Mouse (Mus musculus): ENCODE data around the gene Gstz1. TPM values are rescaled to one million over a fixed set of nuclear protein-coding genes. Genes with fewer than 3 reads are reported as not detected.
A peak's percentile ranks its signal among the peaks of the same experiment; 100 is the strongest.

Gstz1 gene
- total and polyA plus RNA-seq, 2 experiments from 2014 or later: 45.6 to 61.1 TPM

GRCm38 (mm10) chr12:87137439-87138341 is 9.3 kb upstream of the Gstz1 start:
- Histone ChIP-seq H3K4me2 (ENCODE audit: low read depth, low read length) (no peak overlapping the region), H3K27me3 (ENCODE audit: insufficient read depth, low read length) (no peaks in the 10 kb centered on the region), H3K36me3 (ENCODE audit: insufficient read depth, low read length) (peaks cover 14% of the 10 kb centered on the region; the same call in 1 of the 2 replicates), H3K4me1 (ENCODE audit: insufficient read depth, low read length) (no peaks in the 10 kb centered on the region), H3K9ac (replicated peaks; ENCODE audit: low read length) (no peak overlapping the region), H3K9me3 (ENCODE audit: low read length) (no peaks in the 10 kb centered on the region), H3K27ac (peak overlapping the region; percentile 41), H3K4me3 (ENCODE audit: low read length) (no peak overlapping the region)
- TF ChIP-seq CTCF (IDR thresholded peaks at IDR 0.05; ENCODE audit: low read depth): no peak
- peak; percentile 85 for ATAC-seq
- 49% methylated on average over 15 of the region's 15 CpGs for WGBS
- peak; percentile 49 for DNase-seq (ENCODE audit: low spot score)

- no peak overlapping the region for H3K4me3 ChIP-seq (ENCODE audit: low read length)
- no peak overlapping the region for H3K4me2 ChIP-seq (ENCODE audit: low read depth, low read length)
- no peak overlapping the region for H3K9ac ChIP-seq (replicated peaks; ENCODE audit: low read length)
- DNase-seq (ENCODE audit: low spot score): peak; percentile 3
- H3K4me1 ChIP-seq (ENCODE audit: insufficient read depth, low read length): no peaks in the 10 kb centered on the region
- no peak for TF ChIP-seq CTCF (IDR thresholded peaks at IDR 0.05; ENCODE audit: low read depth)
- no peaks in the 10 kb centered on the region for H3K27me3 ChIP-seq (ENCODE audit: insufficient read depth, low read length)
- peak overlapping the region; percentile 41; the same call in 1 of the 2 replicates for H3K27ac ChIP-seq
- peaks cover 8% of the 10 kb centered on the region; the same call in 1 of the 2 replicates for H3K36me3 ChIP-seq (ENCODE audit: insufficient read depth, low read length)
- WGBS: 26% methylated on average over 2 of the region's 2 CpGs
- peak; percentile 54; the same call in 1 of the 2 replicates for ATAC-seq
- H3K9me3 ChIP-seq (ENCODE audit: low read length): no peaks in the 10 kb centered on the region
Observed at GRCm38 (mm10) chr12:87138342-87138701, 8.6 kb upstream of the Gstz1 start.

- no peaks in the 10 kb centered on the region for H3K27me3 ChIP-seq (ENCODE audit: insufficient read depth, low read length)
- no peak overlapping the region for H3K4me2 ChIP-seq (ENCODE audit: low read depth, low read length)
- TF ChIP-seq CTCF (IDR thresholded peaks at IDR 0.05; ENCODE audit: low read depth): no peak
- H3K4me3 ChIP-seq (ENCODE audit: low read length): no peak overlapping the region
- ATAC-seq (no peak), DNase-seq (ENCODE audit: low spot score) (no peak)
- peaks cover 4% of the 10 kb centered on the region; the same call in 1 of the 2 replicates for H3K36me3 ChIP-seq (ENCODE audit: insufficient read depth, low read length)
- H3K9me3 ChIP-seq (ENCODE audit: low read length): no peaks in the 10 kb centered on the region
- no peak overlapping the region for H3K27ac ChIP-seq
- no peaks in the 10 kb centered on the region for H3K4me1 ChIP-seq (ENCODE audit: insufficient read depth, low read length)
- WGBS: 67% methylated on average over 1 of the region's 2 CpGs
- no peak overlapping the region for H3K9ac ChIP-seq (replicated peaks; ENCODE audit: low read length)
Observed at GRCm38 (mm10) chr12:87138768-87139167, 8.2 kb upstream of the Gstz1 start.

GRCm38 (mm10) chr12:87142156-87142555 is 4.8 kb upstream of the Gstz1 start:
- DNase-seq (ENCODE audit: low spot score) (no peak), ATAC-seq (no peak)
- no peaks in the 10 kb centered on the region for H3K27me3 ChIP-seq (ENCODE audit: insufficient read depth, low read length)

GRCm38 (mm10) chr12:87147395-87148089 is 577 bp downstream of the Gstz1 start, which contains the start of gene Pomt2:
TSS of gene Pomt2 (minus strand) at chr12:87147968.
- under 1% methylated on average over 59 of the region's 61 CpGs for WGBS
- DNase-seq (ENCODE audit: low spot score): peak; percentile 94
- no peaks in the 10 kb centered on the region for H3K36me3 ChIP-seq (ENCODE audit: insufficient read depth, low read length)
- peak within 1 kb of the TSS; percentile 70 for H3K9ac ChIP-seq (replicated peaks; ENCODE audit: low read length)
- ATAC-seq: peak; percentile 96
- TF ChIP-seq CTCF (IDR thresholded peaks at IDR 0.05; ENCODE audit: low read depth): no peak; the same call in 1 of the 2 replicates
- peak within 1 kb of the TSS; percentile 90 for H3K27ac ChIP-seq
- H3K4me2 ChIP-seq (ENCODE audit: low read depth, low read length): peak within 1 kb of the TSS; percentile 74
- H3K4me3 ChIP-seq (ENCODE audit: low read length): peak within 1 kb of the TSS; percentile 63
- peaks cover 13% of the 10 kb centered on the region for H3K4me1 ChIP-seq (ENCODE audit: insufficient read depth, low read length)
- no peaks in the 10 kb centered on the region for H3K27me3 ChIP-seq (ENCODE audit: insufficient read depth, low read length)
- no peaks in the 10 kb centered on the region for H3K9me3 ChIP-seq (ENCODE audit: low read length)

More at GRCm38 (mm10) chr12:87142156-87142555, 4.8 kb upstream of the Gstz1 start:
- no peak for TF ChIP-seq CTCF (IDR thresholded peaks at IDR 0.05; ENCODE audit: low read depth)
- 78% methylated on average over 2 of the region's 2 CpGs for WGBS
- Histone ChIP-seq H3K27ac (no peak overlapping the region), H3K4me1 (ENCODE audit: insufficient read depth, low read length) (peaks cover 8% of the 10 kb centered on the region; the same call in 1 of the 2 replicates), H3K9ac (replicated peaks; ENCODE audit: low read length) (no peak overlapping the region), H3K4me2 (ENCODE audit: low read depth, low read length) (no peak overlapping the region), H3K36me3 (ENCODE audit: insufficient read depth, low read length) (no peaks in the 10 kb centered on the region), H3K9me3 (ENCODE audit: low read length) (no peaks in the 10 kb centered on the region), H3K4me3 (ENCODE audit: low read length) (no peak overlapping the region)

GRCm38 (mm10) chr12:87148136-87148535 is 1.2 kb downstream of the Gstz1 start:
- no peaks in the 10 kb centered on the region for H3K36me3 ChIP-seq (ENCODE audit: insufficient read depth, low read length)
- DNase-seq (ENCODE audit: low spot score) (no peak), ATAC-seq (no peak)
- H3K27ac ChIP-seq: peak overlapping the region; percentile 90
- no peak for TF ChIP-seq CTCF (IDR thresholded peaks at IDR 0.05; ENCODE audit: low read depth)
- peaks cover 13% of the 10 kb centered on the region for H3K4me1 ChIP-seq (ENCODE audit: insufficient read depth, low read length)
- peak overlapping the region; percentile 70 for H3K9ac ChIP-seq (replicated peaks; ENCODE audit: low read length)
- peak overlapping the region; percentile 63 for H3K4me3 ChIP-seq (ENCODE audit: low read length)
- H3K4me2 ChIP-seq (ENCODE audit: low read depth, low read length): peak overlapping the region; percentile 74
- no peaks in the 10 kb centered on the region for H3K27me3 ChIP-seq (ENCODE audit: insufficient read depth, low read length)
- 27% methylated on average over 15 of the region's 15 CpGs for WGBS
- H3K9me3 ChIP-seq (ENCODE audit: low read length): no peaks in the 10 kb centered on the region

All from hindbrain, postnatal 0 days (tissue).